Mouse (Mus musculus) adipocyte (in vitro differentiated cells): ENCODE measurements at regions not wholly inside any gene's neighbourhood (a gene's known extent, or its start where the extent isn't known, plus 50 kb on each side); places are given as distances from the start of the nearest gene placed in this dataset.
"Not testable (repeated sequence)": the region's sequence is repeated elsewhere in the genome, so short reads cannot be mapped to it uniquely, and the experiment has no call there.

Source experiments
- DNase-seq: peaks from one replicate; pipeline ENCODE4 v3.0.0-alpha.2; 2016; ENCODE audit warnings: low spot score

DNA sequence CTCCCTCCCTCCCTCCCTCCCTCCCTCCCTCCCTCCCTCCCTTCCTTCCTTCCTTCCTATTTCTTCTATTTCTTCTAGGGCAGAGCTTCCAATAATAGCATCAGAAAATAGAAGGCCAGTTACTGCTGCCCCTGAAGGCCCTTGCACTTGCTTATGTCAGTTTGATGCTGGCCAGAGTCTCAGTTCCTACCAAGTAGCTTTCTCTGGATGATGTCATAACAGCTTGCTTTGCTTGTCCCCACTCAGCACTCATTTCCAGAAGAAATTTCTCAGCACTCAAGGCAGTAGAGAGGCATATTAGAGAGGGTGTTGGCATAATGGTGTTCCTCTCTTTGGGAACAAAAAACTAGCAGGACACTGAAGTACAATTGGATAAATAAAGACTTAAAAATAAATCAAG is 811.6 kb upstream of the 4930444P10Rik start:
- no peak for DNase-seq

DNA sequence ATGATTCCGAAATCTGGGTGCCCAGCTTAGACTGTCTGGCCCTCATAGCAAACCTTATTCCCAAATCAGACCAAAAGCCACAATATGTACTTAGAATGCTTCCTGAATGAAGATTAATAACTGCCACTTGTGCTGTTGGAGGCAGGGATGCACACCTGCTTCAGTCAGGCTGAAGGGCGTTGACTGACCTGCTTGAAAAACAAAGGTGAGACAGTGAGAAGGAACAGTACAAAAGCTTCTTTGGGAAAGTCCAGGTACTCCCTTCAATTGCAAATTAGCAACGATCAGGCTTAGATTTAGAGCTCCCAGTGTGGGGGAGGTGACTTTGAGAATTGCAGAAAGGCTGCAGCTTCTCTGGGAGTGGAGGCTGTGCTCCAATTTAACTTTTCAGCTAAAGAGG is 775.3 kb upstream of the 4930444P10Rik start:
- not testable (repeated sequence) for DNase-seq

DNA sequence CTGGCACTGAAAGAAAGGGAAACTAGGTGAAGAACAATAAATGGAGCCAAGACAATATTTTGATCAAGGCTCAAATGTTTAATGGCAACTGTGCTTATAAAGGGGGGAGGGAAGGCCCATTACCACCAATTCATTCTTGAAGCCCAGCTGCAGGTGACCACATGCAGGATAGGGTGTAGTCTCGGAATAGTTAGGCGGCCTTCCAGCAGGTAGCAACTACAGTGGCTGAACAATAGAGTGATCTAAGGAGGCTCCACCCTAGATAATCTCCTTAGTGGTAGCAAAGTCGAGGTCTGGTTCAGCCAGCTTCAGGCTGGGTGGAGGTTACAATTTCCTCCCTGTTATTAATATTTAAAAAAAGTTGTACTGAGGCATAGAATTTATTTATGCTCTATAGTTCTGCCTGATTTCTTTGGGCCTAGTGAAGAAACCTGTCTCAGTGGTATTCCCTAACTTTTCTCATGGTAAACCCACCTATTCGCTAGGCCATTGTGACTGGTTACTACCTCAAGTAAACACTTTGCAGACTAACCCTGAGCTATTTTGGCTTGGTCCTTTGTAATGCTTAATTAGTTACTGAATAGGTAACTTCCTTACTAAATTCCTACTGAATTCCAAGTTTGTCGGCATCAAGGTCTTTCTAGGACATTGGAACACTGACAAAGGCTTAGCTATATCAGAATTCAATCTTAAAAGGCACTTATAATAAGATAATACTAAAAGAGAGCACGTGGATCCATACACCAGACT is 774.1 kb upstream of the 4930444P10Rik start:
- DNase-seq, result not testable (repeated sequence)

DNA sequence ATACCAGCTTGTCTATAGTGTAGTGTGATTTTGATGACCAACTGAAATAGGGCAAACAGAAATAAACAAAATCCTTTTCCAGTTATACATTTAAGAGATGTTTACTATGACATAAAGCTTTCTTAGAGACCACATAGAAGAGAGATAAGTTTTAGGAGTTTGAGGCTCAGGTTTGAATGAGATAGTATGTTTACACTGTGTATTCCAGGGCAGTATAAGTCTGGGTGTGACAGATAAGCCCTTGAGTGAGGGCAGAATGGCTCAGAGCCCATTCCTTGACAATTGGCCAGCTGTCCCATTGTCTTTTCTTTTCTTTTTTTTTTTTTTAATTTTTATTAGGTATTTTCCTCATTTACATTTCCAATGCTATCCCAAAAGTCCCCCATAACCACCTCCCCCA is 744.0 kb upstream of the 4930444P10Rik start:
- DNase-seq, result no peak

DNA sequence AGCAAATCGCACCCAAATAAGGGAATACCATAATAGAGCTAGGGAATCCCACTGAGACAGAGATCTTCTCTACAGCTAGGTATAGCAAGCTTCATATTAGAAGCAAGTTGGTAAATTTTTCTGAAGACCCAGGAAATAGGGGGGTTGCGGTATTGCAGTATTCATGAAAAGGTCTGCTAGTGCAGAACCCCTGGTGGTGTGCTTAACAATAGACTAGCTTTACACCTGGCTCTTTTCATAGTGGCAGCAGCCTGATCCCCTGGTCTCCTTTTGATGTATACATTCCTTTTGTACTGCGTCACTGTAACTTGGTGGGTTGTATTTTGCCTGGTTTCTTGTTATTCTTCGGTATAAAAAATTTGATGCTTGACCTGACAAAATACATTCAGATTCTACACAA is 731.6 kb upstream of the 4930444P10Rik start:
- DNase-seq, result not testable (repeated sequence)

DNA sequence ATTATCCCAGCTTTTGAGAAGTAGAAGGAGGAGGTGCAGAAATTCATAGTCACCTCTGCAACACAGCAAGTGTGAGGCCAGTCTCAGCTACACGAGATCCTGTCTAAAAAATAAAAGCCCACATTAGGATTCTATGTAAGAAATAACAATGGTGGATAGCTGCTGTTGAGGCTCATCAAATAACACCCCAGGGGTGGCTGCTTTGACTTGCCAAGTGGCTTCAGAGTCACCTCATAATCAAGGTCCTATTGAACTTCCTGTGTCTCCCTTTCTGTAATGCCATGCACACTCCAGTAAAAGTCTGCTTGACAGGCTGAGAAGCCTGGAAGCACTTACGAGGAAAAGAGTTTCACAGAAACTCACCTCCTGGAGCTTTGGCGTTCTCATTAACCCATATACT is 730.9 kb upstream of the 4930444P10Rik start:
- DNase-seq, result no peak

DNA sequence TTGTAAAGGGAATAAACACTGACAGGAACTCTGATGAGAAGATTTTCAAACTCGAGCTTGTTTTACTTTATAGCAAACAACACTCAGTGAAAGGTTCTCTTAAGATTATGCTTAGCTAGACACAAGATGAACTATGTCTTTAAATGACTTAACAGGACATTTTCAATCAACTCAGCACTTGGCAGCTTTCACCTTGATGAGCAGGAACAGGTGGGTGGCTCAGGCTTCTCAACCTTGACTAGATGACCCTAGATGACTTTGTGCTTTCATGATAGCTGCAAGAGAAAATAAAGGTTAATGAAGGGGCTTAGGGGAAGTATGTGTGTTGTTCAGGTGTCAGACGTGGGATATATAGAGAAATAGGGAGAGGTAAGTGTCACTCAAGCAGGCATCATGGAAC is 728.1 kb upstream of the 4930444P10Rik start:
- no peak for DNase-seq

DNA sequence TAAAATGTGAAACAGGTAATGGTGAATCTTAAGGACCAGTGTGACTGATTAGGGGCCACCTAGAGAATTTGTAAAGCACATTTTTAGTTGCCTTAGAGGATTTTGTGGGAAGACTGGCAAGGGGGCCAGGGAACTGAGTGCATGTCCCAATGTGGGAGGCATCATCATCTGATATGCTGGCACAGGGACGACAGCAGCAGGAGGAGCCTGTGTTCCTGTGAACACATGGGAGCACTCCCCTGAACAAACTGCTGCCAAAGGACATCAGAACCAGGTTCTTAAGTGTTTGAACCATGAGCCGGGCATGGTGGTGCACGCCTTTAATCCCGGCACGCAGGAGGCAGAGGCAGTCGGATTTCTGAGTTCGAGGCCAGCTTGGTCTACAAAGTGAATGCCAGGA is 723.4 kb upstream of the 4930444P10Rik start:
- no peak for DNase-seq

DNA sequence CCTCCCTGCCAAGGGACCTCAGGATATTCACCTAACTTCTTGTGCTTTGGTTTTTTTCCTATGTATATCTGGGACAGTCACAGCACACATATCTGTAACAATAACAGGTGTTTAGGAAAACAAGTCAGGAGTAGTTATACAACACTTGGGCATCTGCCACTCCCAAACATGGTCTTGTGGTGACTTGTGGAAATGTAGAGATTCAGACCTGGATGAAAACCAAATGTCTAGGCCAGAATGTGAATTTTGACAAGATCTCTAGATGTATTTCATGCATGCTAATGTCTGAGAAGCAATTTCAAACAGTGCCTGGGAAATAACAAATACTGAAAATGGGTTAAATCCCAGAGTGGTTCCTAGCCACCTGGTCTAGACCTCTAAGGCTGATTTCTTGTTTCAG is 722.6 kb upstream of the 4930444P10Rik start:
- no peak for DNase-seq

DNA sequence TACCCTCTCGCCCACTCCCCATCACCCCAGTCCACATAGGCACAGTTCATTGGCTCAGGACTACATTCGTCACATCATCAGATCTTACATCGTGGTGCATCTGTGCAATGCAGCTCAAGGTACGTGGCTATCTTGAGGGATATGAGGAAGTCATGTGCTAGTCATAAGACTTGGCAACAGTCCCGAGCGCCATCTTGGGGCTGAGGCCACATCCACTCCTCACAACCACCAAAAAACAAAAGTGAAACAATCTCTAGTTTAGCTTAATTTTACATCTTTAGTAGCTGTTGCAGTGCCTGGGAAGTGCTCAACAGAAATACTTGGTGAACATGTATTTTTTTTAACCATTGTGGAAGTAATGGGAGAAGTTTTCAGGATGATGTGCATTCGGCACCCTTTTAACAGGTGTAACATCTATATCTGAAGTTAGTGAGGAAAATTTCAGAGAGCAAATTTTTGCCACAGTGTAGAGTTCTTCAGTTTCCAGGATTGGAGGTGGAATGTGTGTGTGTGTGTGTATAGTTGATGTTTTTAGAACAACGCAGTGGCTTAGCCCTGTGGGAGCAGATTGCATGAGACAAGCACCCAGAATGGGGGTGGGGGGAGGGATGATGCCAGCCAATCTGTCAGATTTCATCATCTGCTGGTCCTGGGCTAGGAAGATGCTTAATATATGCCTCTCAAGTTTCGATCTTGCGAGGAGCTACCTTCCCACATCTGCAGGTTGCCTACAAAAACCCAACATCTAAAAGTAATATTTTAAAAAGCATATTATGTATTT is 716.4 kb upstream of the 4930444P10Rik start:
- DNase-seq, result no peak

DNA sequence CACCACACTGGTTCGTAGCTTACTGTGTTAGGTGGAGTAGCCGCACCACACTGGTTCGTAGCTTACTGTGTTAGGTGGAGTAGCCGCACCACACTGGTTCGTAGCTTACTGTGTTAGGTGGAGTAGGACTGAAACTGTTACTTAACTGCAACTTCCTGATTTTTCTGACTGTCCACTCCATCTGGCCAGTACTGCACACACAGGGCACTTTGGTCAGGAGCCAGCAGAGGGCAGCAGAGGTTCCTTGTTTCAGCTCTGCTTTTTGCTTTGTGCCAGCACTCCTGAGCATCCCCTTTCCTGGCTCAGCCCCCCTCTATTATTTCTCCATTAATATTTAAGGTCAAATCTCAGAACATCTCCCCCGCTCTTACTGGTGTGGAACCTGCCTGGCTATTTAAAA is 705.2 kb upstream of the 4930444P10Rik start:
- peak; percentile 70 for DNase-seq

DNA sequence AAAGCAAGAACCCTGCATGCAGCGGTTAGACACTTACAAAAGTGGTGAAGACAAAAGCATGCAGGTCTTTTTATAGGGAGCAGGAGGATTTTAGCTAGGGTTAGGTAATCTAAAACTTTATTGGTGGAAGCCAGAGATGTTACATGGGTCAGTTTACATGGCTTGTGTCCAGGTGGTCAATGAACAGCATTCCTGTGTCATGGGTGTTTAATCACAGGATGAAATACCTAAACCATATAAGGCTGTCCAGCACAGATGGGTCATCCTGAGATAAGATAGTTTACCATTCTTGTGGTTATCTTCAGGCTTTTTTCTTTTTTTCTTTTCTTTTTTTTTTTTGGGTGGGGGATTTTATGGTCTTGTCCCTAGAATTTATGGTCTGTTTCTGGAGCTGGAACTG is 703.3 kb upstream of the 4930444P10Rik start:
- DNase-seq, result no peak

DNA sequence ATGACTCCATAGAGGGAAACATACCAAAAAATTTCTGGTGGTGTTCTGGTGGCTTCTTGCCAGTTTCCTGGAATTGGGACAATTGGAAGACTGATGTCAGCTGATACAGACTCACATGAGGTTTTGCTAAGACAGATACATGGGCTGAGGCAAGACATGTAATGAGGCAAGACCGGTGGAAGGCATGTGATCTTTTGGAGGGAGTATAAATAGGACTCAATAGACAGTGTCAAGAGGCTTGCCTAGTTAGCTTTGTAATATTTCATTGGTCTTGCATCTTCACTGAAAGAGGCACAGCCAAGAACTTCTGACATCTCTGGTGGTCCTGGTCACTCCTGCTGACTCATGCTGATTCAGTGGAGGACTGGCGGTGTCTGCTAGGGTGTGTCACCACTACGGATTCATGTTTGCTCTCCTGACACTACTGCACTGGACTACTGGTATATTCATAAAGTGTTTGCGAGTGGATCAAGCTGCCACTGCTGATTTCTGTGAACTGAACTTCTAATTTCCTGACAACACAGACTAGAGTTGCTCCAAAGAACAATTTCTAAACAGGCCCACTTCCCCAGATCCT is 697.7 kb upstream of the 4930444P10Rik start:
- no peak for DNase-seq

DNA sequence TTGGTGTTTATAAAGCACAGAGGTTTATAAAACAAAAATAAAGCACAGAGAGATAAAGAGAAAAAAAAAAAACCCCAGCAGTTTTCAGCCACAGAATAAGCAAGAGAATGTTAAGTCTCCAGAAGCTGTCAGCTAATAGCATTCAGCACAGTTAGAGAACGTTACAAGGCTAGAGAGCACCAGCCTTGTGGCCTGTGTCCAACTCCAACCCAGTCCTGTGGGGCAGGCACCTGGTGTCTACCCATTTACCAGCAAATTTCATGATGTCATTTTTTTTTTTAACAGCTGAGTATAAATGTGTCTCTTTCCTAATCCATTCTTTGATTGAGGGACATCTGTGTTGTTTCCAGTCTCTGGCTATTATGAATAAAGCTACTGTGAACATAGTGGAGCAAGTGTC is 686.7 kb upstream of the 4930444P10Rik start:
- DNase-seq, result no peak

DNA sequence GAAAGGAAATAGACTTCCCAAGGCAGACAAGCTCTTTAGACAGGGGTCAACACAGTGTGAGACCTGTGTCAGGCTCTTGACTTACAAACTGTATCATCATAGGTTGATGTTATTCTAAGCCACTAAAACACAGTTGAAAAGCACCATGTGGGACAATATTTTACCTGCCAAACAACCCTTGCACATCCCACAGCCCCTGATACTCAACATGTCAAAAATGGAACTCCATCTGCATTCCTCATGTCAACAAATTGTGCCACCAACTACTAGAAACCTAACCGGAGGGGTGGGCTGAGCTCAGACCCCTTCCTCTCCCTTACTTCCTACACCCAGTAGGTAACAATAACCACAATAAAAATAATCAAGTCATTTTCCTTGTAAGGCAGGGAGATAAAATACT is 667.8 kb upstream of the 4930444P10Rik start:
- DNase-seq, result no peak
